Mouse (Mus musculus) stomach, embryonic 14.5 days (tissue): ENCODE measurements around the gene Rpp25. TPM values are rescaled to one million over a fixed set of nuclear protein-coding genes. Genes with fewer than 3 reads are reported as not detected.
A peak's percentile ranks its signal among the peaks of the same experiment; 100 is the strongest.

Experiments used
- ATAC-seq: fragments of 200-750 bp; cut with Nextera tagmentation; 2 replicates; pipeline ENCODE4 v1.8.0; 2017; ENCODE audit warnings: low read depth, moderate TSS enrichment; ENCODE audit not compliant: insufficient number of reproducible peaks, insufficient read depth, low FRiP score
- H3K27ac ChIP-seq: fragments of 300-500 bp; sonication (generic); 2 replicates; pipeline ENCODE4 v1.5.1; 2014; ENCODE audit warnings: mild to moderate bottlenecking, low read length, moderate library complexity, mixed read lengths
- H3K27me3 ChIP-seq: fragments of 300-500 bp; sonication (generic); 2 replicates; pipeline ENCODE4 v1.6.1; 2014; ENCODE audit warnings: low read length, control low read depth, mixed read lengths; ENCODE audit not compliant: control insufficient read depth, insufficient read depth
- H3K36me3 ChIP-seq: fragments of 300-500 bp; sonication (generic); 2 replicates; pipeline ENCODE4 v1.6.1; 2014; ENCODE audit warnings: mild to moderate bottlenecking, control low read depth, low read length, moderate library complexity, mixed read lengths; ENCODE audit not compliant: control insufficient read depth, insufficient read depth
- H3K4me1 ChIP-seq: fragments of 300-500 bp; sonication (generic); 2 replicates; pipeline ENCODE4 v1.6.1; 2014; ENCODE audit warnings: low read length, control low read depth, mixed read lengths; ENCODE audit not compliant: control insufficient read depth, insufficient read depth
- H3K4me2 ChIP-seq: fragments of 300-500 bp; sonication (generic); replicated peaks from 2 replicates; pipeline ENCODE4 v1.6.1; 2014; ENCODE audit warnings: low read depth, low read length, control low read depth
- H3K4me3 ChIP-seq: fragments of 300-500 bp; sonication (generic); 2 replicates; pipeline ENCODE4 v1.5.1; 2014; ENCODE audit warnings: low read depth, low read length, control low read depth
- H3K9ac ChIP-seq: fragments of 300-500 bp; sonication (generic); replicated peaks from 2 replicates; pipeline ENCODE4 v1.6.1; 2014; ENCODE audit warnings: low read depth, mild to moderate bottlenecking, control low read depth, low read length, moderate library complexity, mixed read lengths
- H3K9me3 ChIP-seq: fragments of 300-500 bp; sonication (generic); 2 replicates; pipeline ENCODE4 v1.6.1; 2016; ENCODE audit warnings: low read depth, low read length, control low read depth; ENCODE audit not compliant: control insufficient read depth
- WGBS: fragments of 180-500 bp; shearing (Covaris S2); extraction: QIAGEN DNeasy Blood & Tissue Kit; methylation state at CpG from one replicate; pipeline ENCODE4 v1.1.7; 2014; 5-methylcytosine and 5-hydroxymethylcytosine counted together
- polyA plus RNA-seq: library from polyadenylated mRNA; unstranded; fragments of >200 nt; fragmentation: Nextera tagmentation; extraction: Ambion mirVana; gene quantifications from 2 replicates; pipeline ENCODE4 v1.2.1, GENCODE M21; 2014

Gene Rpp25
- polyA plus RNA-seq, 1 experiment from 2014 or later, result 4.8 TPM

- peaks cover 48% of the 10 kb centered on the region for H3K27me3 ChIP-seq
These were observed 515 bp downstream of the Rpp25 start for GRCm38 (mm10) chr9:57504381-57504700.

GRCm38 (mm10) chr9:57504891-57505290, 1.1 kb downstream of the Rpp25 start:
- 0 out of 2 replicates have a peak overlapping the region, but pooled peaks have one; percentile 48 for H3K4me3 ChIP-seq
- H3K4me2 ChIP-seq, result peak overlapping the region; percentile 98
- peaks cover 48% of the 10 kb centered on the region for H3K27me3 ChIP-seq
- WGBS, result 49% methylated on average over 10 of the region's 10 CpGs
- peaks cover 17% of the 10 kb centered on the region; the same call in 1 of the 2 replicates for H3K4me1 ChIP-seq
- ATAC-seq, result no peak
- H3K9me3 ChIP-seq, result no peaks in the 10 kb centered on the region
- H3K27ac ChIP-seq, result no peak overlapping the region
- no peak overlapping the region for H3K9ac ChIP-seq
- no peaks in the 10 kb centered on the region for H3K36me3 ChIP-seq

More at GRCm38 (mm10) chr9:57504381-57504700, 515 bp downstream of the Rpp25 start:
- Histone ChIP-seq H3K9ac (peak overlapping the region; percentile 25; the same call in 1 of the 2 replicates), H3K9me3 (no peaks in the 10 kb centered on the region), H3K4me3 (peak overlapping the region; percentile 48), H3K4me1 (peaks cover 17% of the 10 kb centered on the region; the same call in 1 of the 2 replicates), H3K27ac (no peak overlapping the region), H3K4me2 (peak overlapping the region; percentile 98), H3K36me3 (no peaks in the 10 kb centered on the region)
- no peak for ATAC-seq
- under 1% methylated on average over 34 of the region's 34 CpGs for WGBS

GRCm38 (mm10) chr9:57505700-57506099, 1.9 kb downstream of the Rpp25 start:
- H3K36me3 ChIP-seq, result no peaks in the 10 kb centered on the region
- peaks cover 47% of the 10 kb centered on the region for H3K27me3 ChIP-seq
- H3K27ac ChIP-seq, result no peak overlapping the region
- no peak overlapping the region for H3K4me3 ChIP-seq
- H3K9me3 ChIP-seq, result no peaks in the 10 kb centered on the region
- no peak overlapping the region for H3K9ac ChIP-seq
- 4% methylated on average over 8 of the region's 8 CpGs for WGBS
- H3K4me2 ChIP-seq, result no peak overlapping the region
- peaks cover 17% of the 10 kb centered on the region; the same call in 1 of the 2 replicates for H3K4me1 ChIP-seq
- peak; percentile 65; the same call in 1 of the 2 replicates for ATAC-seq

- H3K9me3 ChIP-seq, result no peaks in the 10 kb centered on the region
- 0 out of 2 replicates have a peak, but pooled peaks cover 8% of the 10 kb centered on the region for H3K27me3 ChIP-seq
- H3K4me3 ChIP-seq, result no peak overlapping the region
- H3K4me2 ChIP-seq, result no peak overlapping the region
- WGBS, result 80% methylated on average over 2 of the region's 2 CpGs
- H3K4me1 ChIP-seq, result peaks cover 3% of the 10 kb centered on the region; the same call in 1 of the 2 replicates
- no peak for ATAC-seq
- H3K9ac ChIP-seq, result no peak overlapping the region
- H3K27ac ChIP-seq, result no peak overlapping the region
- H3K36me3 ChIP-seq, result no peaks in the 10 kb centered on the region
These were observed 6.8 kb downstream of the Rpp25 start for GRCm38 (mm10) chr9:57510577-57510976.

GRCm38 (mm10) chr9:57517113-57517512, 13.3 kb downstream of the Rpp25 start:
- Histone ChIP-seq H3K4me1 (peaks cover 2% of the 10 kb centered on the region; the same call in 1 of the 2 replicates), H3K27ac (no peak overlapping the region), H3K36me3 (no peaks in the 10 kb centered on the region), H3K9me3 (no peaks in the 10 kb centered on the region), H3K4me2 (no peak overlapping the region), H3K4me3 (no peak overlapping the region), H3K9ac (no peak overlapping the region), H3K27me3 (no peaks in the 10 kb centered on the region)
- 6% methylated on average over 3 of the region's 3 CpGs for WGBS
- no peak for ATAC-seq

- H3K36me3 ChIP-seq, result no peaks in the 10 kb centered on the region
- peak overlapping the region; percentile 36 for H3K4me2 ChIP-seq
- H3K4me3 ChIP-seq, result peak overlapping the region; percentile 57
- 0 out of 2 replicates have a peak overlapping the region, but pooled peaks have one; percentile 40 for H3K27ac ChIP-seq
- no peaks in the 10 kb centered on the region for H3K9me3 ChIP-seq
- H3K4me1 ChIP-seq, result peaks cover 6% of the 10 kb centered on the region; the same call in 1 of the 2 replicates
- peak; percentile 40 for ATAC-seq
- no peaks in the 10 kb centered on the region for H3K27me3 ChIP-seq
- H3K9ac ChIP-seq, result peak overlapping the region; percentile 37; the same call in 1 of the 2 replicates
- 23% methylated on average over 16 of the region's 16 CpGs for WGBS
These were observed 16.7 kb downstream of the Rpp25 start for GRCm38 (mm10) chr9:57520375-57521055.

GRCm38 (mm10) chr9:57521056-57521911, 17.5 kb downstream of the Rpp25 start, which contains the start of gene Cox5a:
Cox5a (plus strand) TSS chr9:57521274.
- Histone ChIP-seq H3K36me3 (no peaks in the 10 kb centered on the region), H3K4me2 (peak within 1 kb of the TSS; percentile 68), H3K9ac (peak within 1 kb of the TSS; percentile 67), H3K4me1 (peaks cover 6% of the 10 kb centered on the region; the same call in 1 of the 2 replicates), H3K9me3 (no peaks in the 10 kb centered on the region), H3K4me3 (peak within 1 kb of the TSS; percentile 57), H3K27ac (peak within 1 kb of the TSS; percentile 77), H3K27me3 (no peaks in the 10 kb centered on the region)
- WGBS, result under 1% methylated on average over 93 of the region's 95 CpGs
- ATAC-seq, result peak; percentile 97

- Histone ChIP-seq H3K4me3 (peak overlapping the region; percentile 57), H3K27me3 (no peaks in the 10 kb centered on the region), H3K9ac (peak overlapping the region; percentile 67), H3K27ac (no peak overlapping the region), H3K4me1 (peaks cover 6% of the 10 kb centered on the region; the same call in 1 of the 2 replicates), H3K4me2 (peak overlapping the region; percentile 68), H3K36me3 (no peaks in the 10 kb centered on the region), H3K9me3 (no peaks in the 10 kb centered on the region)
- WGBS, result 22% methylated on average over 7 of the region's 7 CpGs
- no peak for ATAC-seq
These were observed 18.5 kb downstream of the Rpp25 start for GRCm38 (mm10) chr9:57522114-57522860.
